Mouse (Mus musculus): ENCODE measurements around the gene Ly6g.
"Not testable (repeated sequence)": the region's sequence is repeated elsewhere in the genome, so short reads cannot be mapped to it uniquely, and the experiment has no call there.

Ly6g gene

GRCm38 (mm10) chr15:75154940-75155339, at the start of gene Ly6g:
Gene Ly6g, plus strand, starts transcription at chr15:75155240.
- DNase-seq (ENCODE audit: low read depth, low spot score): no peak

DNA sequence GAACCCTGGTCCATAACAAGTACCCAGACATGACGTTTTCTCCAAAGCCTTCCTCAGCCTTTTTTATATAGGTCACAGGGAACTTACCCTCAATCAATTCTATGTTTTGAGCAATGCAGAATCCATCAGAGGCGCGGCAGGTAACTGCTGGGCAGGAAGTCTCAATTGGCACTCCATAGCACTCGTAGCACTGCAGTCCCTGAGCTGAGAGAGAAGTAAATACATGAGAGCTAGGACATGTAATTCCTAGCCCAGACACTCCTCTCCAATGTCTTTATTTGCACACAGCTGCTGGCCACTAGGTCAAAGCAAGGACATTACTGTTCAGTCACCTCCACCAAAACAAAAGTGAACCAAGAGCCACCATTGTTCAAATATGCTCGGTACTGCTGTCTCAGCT, 44.6 kb upstream of the Ly6g start:
- not testable (repeated sequence) for DNase-seq (ENCODE audit: low read depth, low spot score)

DNA sequence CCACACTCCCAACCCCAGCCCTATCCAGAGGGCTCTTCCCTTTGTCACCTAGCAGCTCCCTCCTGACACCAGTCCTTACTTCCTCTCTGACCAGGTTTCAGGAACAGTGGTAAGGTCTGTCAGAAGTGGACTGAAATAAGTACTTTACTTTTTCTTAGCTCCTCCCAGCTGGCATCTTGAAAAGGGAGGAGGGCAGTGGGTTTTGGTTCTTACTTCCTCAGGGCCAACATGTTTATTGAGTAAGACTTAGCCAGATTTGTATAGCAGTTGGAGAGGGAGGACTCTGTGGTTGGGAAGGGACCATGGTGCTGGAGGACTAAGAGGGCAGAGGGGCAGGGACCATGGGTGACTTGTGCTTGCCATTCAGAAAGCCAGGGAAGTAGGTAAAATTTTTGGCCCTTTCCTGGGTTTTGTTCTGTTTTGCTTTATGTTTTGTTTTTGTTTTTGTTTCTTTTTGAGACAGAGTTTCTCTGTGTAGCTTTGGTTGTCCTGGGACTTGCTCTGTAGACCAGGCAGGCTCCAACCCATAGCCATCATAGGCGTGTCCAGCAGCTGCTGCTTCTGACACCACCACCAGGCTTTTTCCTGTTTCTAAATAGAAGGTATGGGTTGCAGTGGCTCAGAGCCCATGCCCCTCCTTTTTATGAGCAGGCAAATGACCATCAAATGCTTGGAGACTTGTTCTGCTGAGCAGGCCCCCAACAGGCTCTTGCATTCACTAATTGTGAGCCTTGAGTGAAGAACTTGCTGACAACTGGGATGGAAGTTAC, 43.0 kb upstream of the Ly6g start, which contains the start of gene Ly6c2:
TSS of gene Ly6c2 (minus strand) at position 110 of the 770 bp plus-strand sequence.
- not testable (repeated sequence) for DNase-seq (ENCODE audit: low read depth, low spot score)

DNA sequence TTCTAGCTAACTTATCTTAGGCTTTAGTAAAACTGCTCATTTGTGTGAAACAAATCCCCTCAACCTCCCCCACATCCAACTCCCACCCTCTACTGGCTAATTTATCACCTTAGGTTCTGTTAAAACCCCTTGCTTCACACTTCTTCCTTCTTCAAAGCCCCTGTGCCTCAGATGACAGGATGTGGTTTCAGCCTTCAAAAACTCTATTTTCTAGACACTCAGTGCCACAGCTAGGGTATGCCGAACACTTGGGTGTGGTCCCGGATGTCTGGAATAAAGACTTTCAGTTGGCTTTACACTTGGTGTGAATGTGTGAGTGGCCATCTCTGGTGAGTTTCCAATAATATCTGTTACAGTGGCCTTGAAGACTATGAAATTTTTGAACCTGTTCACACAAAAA, 38.5 kb upstream of the Ly6g start:
- no peak for DNase-seq (ENCODE audit: low read depth, low spot score)

DNA sequence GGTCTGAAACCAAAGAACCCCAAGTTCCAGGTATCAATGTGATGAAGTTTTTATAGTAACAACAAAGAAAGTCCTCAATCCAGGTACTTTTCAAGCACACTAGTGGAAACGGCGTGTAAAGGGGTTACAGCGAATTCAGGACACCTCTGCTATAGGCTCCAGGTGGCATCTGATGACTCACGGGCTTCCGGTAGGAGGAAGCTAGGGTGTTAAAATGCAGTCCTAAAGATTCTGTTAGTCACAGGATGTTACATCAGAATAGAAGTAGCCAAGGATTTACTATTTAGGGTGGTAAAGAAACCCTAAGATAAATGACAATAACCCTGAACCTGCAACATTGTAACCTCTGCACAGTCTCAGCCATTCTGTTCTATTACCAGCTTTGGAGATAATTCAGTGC, 37.6 kb upstream of the Ly6g start:
- not testable (repeated sequence) for DNase-seq (ENCODE audit: low read depth, low spot score)

GRCm38 (mm10) chr15:75118742-75119141, 36.3 kb upstream of the Ly6g start:
- peak; percentile 16 for DNase-seq (ENCODE audit: low read depth, low spot score)

DNA sequence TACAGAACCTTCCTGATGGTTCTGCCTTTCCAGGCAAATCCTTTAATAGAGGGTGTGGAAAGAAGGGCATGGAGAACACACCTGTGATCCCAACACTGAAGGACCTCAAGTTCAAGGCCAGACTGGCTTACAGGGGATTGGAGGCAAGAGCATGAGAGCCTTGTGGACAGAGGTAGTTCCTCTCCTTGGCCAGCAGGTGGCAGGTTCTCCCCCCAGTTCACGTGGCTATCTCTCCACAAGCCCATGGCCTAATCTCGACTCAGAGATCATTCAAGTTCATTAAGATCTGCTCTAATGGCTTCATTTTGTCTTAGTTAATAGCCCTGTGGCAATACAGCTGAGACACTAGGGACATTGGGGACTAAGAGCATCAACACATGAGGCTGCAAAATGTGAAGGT, 35.0 kb upstream of the Ly6g start:
- peak; percentile 13 for DNase-seq (ENCODE audit: low read depth, low spot score)

- DNase-seq (ENCODE audit: low read depth, low spot score): not testable (repeated sequence)
These were observed 22.7 kb upstream of the Ly6g start for GRCm38 (mm10) chr15:75132346-75132745.

DNA sequence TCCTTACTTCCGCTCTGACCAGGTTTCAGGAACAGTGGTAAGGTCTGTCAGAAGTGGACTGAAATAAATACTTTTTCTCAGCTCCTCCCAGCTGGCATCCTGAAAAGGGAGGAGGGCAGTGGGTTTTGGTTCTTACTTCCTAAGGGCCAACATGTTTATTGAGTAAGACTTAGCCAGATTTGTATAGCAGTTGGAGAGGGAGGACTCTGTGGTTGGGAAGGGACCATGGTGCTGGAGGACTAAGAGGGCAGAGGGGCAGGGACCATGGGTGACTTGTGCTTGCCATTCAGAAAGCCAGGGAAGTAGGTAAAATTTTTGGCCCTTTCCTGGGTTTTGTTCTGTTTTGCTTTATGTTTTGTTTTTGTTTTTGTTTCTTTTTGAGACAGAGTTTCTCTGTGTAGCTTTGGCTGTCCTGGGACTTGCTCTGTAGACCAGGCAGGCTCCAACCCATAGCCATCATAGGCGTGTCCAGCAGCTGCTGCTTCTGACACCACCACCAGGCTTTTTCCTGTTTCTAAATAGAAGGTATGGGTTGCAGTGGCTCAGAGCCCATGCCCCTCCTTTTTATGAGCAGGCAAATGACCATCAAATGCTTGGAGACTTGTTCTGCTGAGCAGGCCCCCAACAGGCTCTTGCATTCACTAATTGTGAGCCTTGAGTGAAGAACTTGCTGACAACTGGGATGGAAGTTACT, 19.8 kb upstream of the Ly6g start:
- not testable (repeated sequence) for DNase-seq (ENCODE audit: low read depth, low spot score)

DNA sequence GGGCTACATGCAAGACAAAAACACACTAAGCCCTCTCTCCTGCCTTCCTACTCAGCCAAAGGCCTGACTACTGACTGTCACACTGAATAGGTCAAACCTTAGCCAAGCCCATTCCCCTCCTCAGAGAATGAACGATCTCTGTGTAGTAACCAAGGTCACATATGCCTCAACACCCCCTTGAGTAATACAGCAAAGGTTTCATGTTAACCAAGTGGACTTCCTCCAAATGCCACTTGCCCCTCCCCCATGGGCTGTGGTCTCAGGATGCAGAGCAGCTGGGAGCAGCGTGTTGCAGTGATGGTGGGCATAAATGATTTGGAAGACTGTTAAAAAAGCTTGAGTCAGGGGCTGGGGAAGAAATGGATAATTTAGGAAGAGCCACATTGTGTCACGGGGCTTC, 17.3 kb upstream of the Ly6g start:
- not testable (repeated sequence) for DNase-seq (ENCODE audit: low read depth, low spot score)

DNA sequence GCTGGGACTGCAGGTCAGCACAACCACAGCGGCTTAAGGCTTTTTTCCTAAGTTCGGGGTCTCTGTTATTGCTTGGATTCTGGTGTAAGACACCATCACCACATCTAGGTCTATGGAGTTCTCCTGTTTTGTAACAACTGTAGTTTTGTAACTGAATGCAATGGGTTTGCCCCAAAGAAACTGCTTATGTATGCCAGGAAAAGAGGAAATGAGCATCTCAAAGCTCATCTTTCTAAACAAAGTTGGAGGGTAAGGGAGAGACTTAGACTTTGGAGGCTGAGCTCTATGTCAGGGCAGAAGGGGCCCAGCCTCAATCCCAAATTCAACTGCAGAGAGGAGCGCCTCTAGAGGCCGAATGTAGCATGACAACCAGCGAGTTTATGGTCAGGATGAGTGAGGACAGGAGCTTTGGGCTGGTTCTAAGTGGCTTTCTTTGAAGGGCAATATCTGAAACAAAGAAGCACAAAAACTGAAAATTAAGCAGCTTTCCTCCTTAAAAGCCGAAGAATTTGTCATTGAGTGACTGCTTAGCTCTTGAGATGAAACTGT, 13.2 kb upstream of the Ly6g start:
- peak; percentile 14 for DNase-seq (ENCODE audit: low read depth, low spot score)

DNA sequence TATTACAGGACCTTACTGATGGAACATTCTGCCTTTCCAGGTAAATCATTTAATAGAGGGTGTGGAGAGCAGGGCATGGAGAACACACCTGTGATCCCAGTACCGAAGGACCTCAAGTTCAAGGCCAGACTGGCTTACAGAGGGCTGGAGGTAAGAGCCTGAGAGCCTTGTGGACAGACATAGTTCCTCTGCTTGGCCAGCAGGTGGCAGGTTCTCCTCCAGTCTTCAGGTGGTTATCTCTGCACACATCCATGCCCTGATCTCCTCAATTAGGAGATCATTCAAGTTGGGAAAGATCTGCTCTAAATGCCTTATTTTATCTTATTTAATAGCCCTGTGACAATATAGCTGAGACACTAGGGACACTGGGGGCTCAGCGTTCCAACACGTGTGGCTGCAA, 11.3 kb upstream of the Ly6g start:
- DNase-seq (ENCODE audit: low read depth, low spot score): no peak

- DNase-seq (ENCODE audit: low read depth, low spot score): no peak
These were observed 2.0 kb upstream of the Ly6g start for GRCm38 (mm10) chr15:75153087-75153486.

GRCm38 (mm10) chr15:75157646-75158045, 2.6 kb downstream of the Ly6g start:
- DNase-seq (ENCODE audit: low read depth, low spot score): no peak

- DNase-seq (ENCODE audit: low read depth, low spot score): peak; percentile 5
These were observed 20.5 kb downstream of the Ly6g start for GRCm38 (mm10) chr15:75175506-75175905.

DNA sequence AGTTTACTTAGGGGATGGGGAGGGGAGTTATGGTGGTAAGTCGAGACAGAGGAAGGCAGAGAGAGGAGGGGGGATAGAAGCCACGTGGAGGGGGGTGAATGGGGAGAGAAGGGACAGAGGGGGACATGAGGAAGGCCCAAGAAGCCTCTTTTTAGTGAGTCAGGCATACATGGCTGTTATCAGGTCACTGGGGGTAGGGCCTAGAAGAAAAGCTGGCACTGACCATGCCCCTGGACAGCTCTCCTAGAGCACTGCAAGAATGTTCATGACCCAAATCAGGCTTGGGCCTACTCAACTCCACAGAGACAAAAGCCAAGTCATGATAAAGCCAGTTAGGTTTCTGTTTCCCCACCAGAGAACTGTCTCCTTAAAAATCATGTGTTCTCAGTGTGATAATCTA, 31.3 kb downstream of the Ly6g start:
- no peak for DNase-seq (ENCODE audit: low read depth, low spot score)

- DNase-seq (ENCODE audit: low read depth, low spot score): peak; percentile 1
These were observed 34.1 kb downstream of the Ly6g start for GRCm38 (mm10) chr15:75189116-75189515.

GRCm38 (mm10) chr15:75190560-75190959, 35.5 kb downstream of the Ly6g start:
- DNase-seq (ENCODE audit: low read depth, low spot score): not testable (repeated sequence)
